Mouse (Mus musculus): ENCODE results near the gene Alcam.

GRCm38 (mm10) chr16:52376827-52377226, 77.0 kb downstream of the Alcam start:
- TF ChIP-seq EP300 (IDR thresholded peaks at IDR 0.05; ENCODE audit: low read depth) (no peak), CTCF (IDR thresholded peaks at IDR 0.05; ENCODE audit: low read depth) (no peak)
